Mouse (Mus musculus) C2C12 (cell line): ENCODE results near the gene Ncapd3. TPM values are rescaled to one million over a fixed set of nuclear protein-coding genes. Genes with fewer than 3 reads are reported as not detected.

Experiments
- H3K27me3 ChIP-seq: one replicate; pipeline ENCODE4 v1.6.1; 2011; ENCODE audit not compliant: control insufficient read depth, insufficient read depth, insufficient read length
- H3K36me3 ChIP-seq: one replicate; pipeline ENCODE4 v1.6.1; 2011; ENCODE audit not compliant: control insufficient read depth, insufficient read depth
- H3K4me3 ChIP-seq: one replicate; pipeline ENCODE4 v1.5.1; 2011; ENCODE audit warnings: mild to moderate bottlenecking, control low read depth; ENCODE audit not compliant: poor library complexity, insufficient read depth, severe bottlenecking
- H3K79me2 ChIP-seq: one replicate; pipeline ENCODE4 v1.6.1; 2011; ENCODE audit not compliant: control insufficient read depth, insufficient read depth
- H3K79me3 ChIP-seq: one replicate; pipeline ENCODE4 v1.6.1; 2011; ENCODE audit warnings: low read depth, control low read depth
- H3ac ChIP-seq: one replicate; pipeline ENCODE3; 2011; ENCODE audit warnings: low read depth; ENCODE audit not compliant: control insufficient read depth, insufficient read length
- CEBPB ChIP-seq: IDR thresholded peaks from one replicate; pipeline ENCODE4 v1.6.1; 2011; ENCODE audit warnings: low read depth, mild to moderate bottlenecking, control low read depth, moderate library complexity
- CTCF ChIP-seq: IDR thresholded peaks from one replicate; pipeline ENCODE4 v1.5.1; 2011; ENCODE audit not compliant: control insufficient read depth, insufficient read depth, insufficient read length
- FOSL1 ChIP-seq: IDR thresholded peaks from one replicate; pipeline ENCODE4 v1.8.0; 2011; ENCODE audit warnings: mild to moderate bottlenecking, low read length; ENCODE audit not compliant: poor library complexity, insufficient read depth, severe bottlenecking
- MAX ChIP-seq: IDR thresholded peaks from one replicate; pipeline ENCODE4 v1.6.1; 2011; ENCODE audit warnings: mild to moderate bottlenecking, control low read depth
- MYOD1 ChIP-seq: IDR thresholded peaks from one replicate; pipeline ENCODE4 v1.6.1; 2011; ENCODE audit warnings: low read depth; ENCODE audit not compliant: control insufficient read depth, insufficient read length
- MYOG ChIP-seq: IDR thresholded peaks from one replicate; pipeline ENCODE4 v1.6.1; 2011; ENCODE audit not compliant: control insufficient read depth, insufficient read length; ENCODE audit errors: extremely low read depth
- USF1 ChIP-seq: IDR thresholded peaks from one replicate; pipeline ENCODE4 v1.6.1; 2011; ENCODE audit warnings: low read depth, mild to moderate bottlenecking, control low read depth, moderate library complexity
- polyA plus RNA-seq: library from polyadenylated mRNA; unstranded; fragments of >200 nt; fragmentation: generic; extraction: Trizol; gene quantifications from one replicate; pipeline ENCODE4 v1.2.1, GENCODE M21; 2012; ENCODE audit warnings: missing spikeins

Ncapd3 gene
- polyA plus RNA-seq, 1 experiment: 12.5 TPM

DNA sequence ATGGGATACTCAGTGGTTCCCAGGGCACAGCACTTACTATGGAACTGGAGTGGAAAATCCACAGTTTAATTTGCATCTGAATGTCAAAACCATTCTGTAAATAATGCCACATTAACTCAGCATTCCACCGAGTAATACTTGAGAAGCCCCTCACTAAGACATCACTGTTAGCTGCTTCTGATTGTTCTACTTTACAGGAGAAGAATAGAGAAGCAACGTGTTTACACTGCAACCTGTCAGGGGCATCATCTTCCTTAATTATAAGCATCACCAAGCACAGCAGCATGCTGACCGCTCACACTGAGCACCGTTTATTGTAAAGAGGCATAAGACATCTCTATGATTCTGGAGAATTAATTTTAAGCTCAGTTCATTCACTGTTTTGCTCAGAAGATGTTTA is 93.0 kb downstream of the Ncapd3 start:
- no peak for TF ChIP-seq MAX
- no peak for TF ChIP-seq USF1
- TF ChIP-seq FOSL1: no peak
- no peak for TF ChIP-seq CEBPB
- TF ChIP-seq MYOG: no peak
- no peak for TF ChIP-seq CTCF
- no peak for TF ChIP-seq MYOD1
- Histone ChIP-seq H3K79me3 (no peaks in the 10 kb centered on the region), H3K4me3 (no peak overlapping the region), H3ac (no peak overlapping the region), H3K27me3 (no peaks in the 10 kb centered on the region), H3K79me2 (no peaks in the 10 kb centered on the region), H3K36me3 (no peaks in the 10 kb centered on the region)

DNA sequence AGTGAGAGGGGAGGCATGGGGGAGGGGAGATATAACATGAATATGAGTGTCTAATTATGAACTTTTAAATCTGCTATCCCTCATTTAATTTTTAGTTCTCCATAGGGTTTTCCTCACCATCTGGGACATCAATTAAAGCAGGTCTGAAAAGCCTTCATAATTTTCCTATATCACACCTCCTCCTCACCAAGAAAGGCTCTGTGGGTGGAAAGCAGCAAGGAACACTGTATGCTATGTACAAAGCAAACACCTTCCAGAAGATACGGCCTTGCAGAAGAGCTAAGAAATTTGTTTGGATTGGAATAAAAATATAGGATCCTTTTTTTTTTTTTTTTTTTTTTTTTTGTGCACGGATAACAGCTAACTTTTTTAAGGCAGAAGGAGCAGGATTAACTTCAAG is 94.0 kb downstream of the Ncapd3 start:
- TF ChIP-seq MAX (no peak), MYOD1 (no peak), CTCF (no peak), FOSL1 (no peak), CEBPB (no peak), MYOG (no peak), USF1 (no peak)
- Histone ChIP-seq H3K36me3 (no peaks in the 10 kb centered on the region), H3K4me3 (no peak overlapping the region), H3ac (no peak overlapping the region), H3K79me3 (no peaks in the 10 kb centered on the region), H3K27me3 (no peaks in the 10 kb centered on the region), H3K79me2 (no peaks in the 10 kb centered on the region)

DNA sequence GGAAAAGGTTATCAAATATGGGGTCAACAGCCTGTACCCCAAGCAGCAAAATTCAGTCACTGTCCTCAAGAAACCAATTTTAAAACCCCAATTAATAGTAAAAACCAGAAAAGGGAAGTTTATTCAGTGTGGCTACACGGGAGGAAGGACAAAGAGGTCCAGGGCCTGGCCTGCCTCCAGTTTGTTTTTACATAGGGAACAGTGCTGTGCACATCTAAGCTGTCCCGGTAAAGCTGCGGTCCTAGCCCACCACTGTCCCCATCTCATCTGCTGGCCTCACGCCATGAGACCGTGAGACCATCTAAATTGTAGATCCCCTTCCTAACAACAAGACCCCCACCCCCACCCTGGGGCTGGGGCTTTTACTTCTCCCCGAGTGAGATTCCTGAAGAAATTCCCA is 95.5 kb downstream of the Ncapd3 start:
- Histone ChIP-seq H3K79me3 (no peaks in the 10 kb centered on the region), H3K36me3 (no peaks in the 10 kb centered on the region), H3ac (no peak overlapping the region), H3K4me3 (no peak overlapping the region), H3K79me2 (no peaks in the 10 kb centered on the region), H3K27me3 (no peaks in the 10 kb centered on the region)
- no peak for TF ChIP-seq FOSL1
- no peak for TF ChIP-seq USF1
- no peak for TF ChIP-seq CTCF
- no peak for TF ChIP-seq MAX
- no peak for TF ChIP-seq MYOD1
- no peak for TF ChIP-seq CEBPB
- no peak for TF ChIP-seq MYOG

DNA sequence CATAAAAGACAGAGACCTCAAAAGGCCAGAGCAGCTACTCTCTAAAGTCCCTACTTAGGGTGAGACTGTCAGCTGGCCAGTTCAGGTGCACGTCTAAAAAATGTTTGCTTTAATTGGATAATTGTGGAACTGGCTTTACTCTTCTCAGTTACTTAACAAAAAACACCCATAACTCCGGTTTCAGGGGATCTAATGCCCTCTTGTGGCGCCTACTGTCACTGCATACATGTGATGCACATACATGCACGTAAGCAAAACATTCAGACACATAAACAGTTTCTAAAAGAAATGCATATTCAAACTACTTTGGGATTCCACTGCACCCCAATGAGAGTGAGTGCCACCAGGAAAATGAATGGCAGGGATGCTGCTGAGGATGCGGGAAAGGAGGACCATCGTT is 96.6 kb downstream of the Ncapd3 start:
- no peaks in the 10 kb centered on the region for H3K79me2 ChIP-seq
- no peaks in the 10 kb centered on the region for H3K79me3 ChIP-seq
- no peaks in the 10 kb centered on the region for H3K27me3 ChIP-seq
- no peak for TF ChIP-seq FOSL1
- TF ChIP-seq CTCF: no peak
- no peak for TF ChIP-seq MYOG
- no peak for TF ChIP-seq CEBPB
- TF ChIP-seq MYOD1: no peak
- TF ChIP-seq USF1: no peak
- TF ChIP-seq MAX: no peak
- H3ac ChIP-seq: no peak overlapping the region
- H3K4me3 ChIP-seq: no peak overlapping the region
- H3K36me3 ChIP-seq: no peaks in the 10 kb centered on the region

DNA sequence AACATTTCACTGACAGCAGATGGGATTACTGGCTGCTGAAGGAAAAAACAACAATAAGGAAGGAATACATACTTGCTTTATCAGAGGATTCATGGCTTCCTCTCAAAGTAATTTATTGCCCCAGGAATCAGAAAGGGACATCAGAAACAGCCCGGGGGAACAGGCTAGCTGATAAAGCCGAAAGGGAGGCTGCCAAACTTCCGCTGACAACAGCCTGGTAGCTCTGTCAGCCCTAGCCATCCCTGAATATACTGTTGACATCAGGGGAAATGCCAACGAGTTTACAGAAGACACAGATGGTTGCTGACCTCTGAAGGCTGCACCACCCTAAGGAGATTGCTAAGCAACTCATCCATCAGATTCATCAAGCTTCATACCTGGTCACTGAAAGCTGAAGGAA is 98.7 kb downstream of the Ncapd3 start:
- Histone ChIP-seq H3K27me3 (no peaks in the 10 kb centered on the region), H3ac (no peak overlapping the region), H3K4me3 (no peak overlapping the region), H3K79me3 (no peaks in the 10 kb centered on the region), H3K36me3 (no peaks in the 10 kb centered on the region), H3K79me2 (no peaks in the 10 kb centered on the region)
- TF ChIP-seq MYOG (no peak), CEBPB (no peak), MYOD1 (no peak), CTCF (no peak), MAX (no peak), USF1 (no peak)

- no peak overlapping the region for H3ac ChIP-seq
- H3K4me3 ChIP-seq: no peak overlapping the region
- no peak for TF ChIP-seq USF1
- no peaks in the 10 kb centered on the region for H3K27me3 ChIP-seq
- H3K79me2 ChIP-seq: no peaks in the 10 kb centered on the region
- H3K79me3 ChIP-seq: no peaks in the 10 kb centered on the region
- H3K36me3 ChIP-seq: no peaks in the 10 kb centered on the region
Measured at GRCm38 (mm10) chr9:27134410-27134809, 104.4 kb downstream of the Ncapd3 start.

GRCm38 (mm10) chr9:27135372-27135771 is 105.4 kb downstream of the Ncapd3 start:
- no peak for TF ChIP-seq CEBPB
- no peak for TF ChIP-seq FOSL1
- no peak for TF ChIP-seq MYOG
- no peak for TF ChIP-seq CTCF
- TF ChIP-seq USF1: no peak
- TF ChIP-seq MYOD1: no peak
- TF ChIP-seq MAX: no peak

More at GRCm38 (mm10) chr9:27135372-27135771, 105.4 kb downstream of the Ncapd3 start:
- no peaks in the 10 kb centered on the region for H3K79me2 ChIP-seq
- H3K79me3 ChIP-seq: no peaks in the 10 kb centered on the region
- no peak overlapping the region for H3ac ChIP-seq
- no peaks in the 10 kb centered on the region for H3K36me3 ChIP-seq
- no peaks in the 10 kb centered on the region for H3K27me3 ChIP-seq
- H3K4me3 ChIP-seq: no peak overlapping the region
